Mouse (Mus musculus): ENCODE data around the gene Olfr1189. TPM values are rescaled to one million over a fixed set of nuclear protein-coding genes. Genes with fewer than 3 reads are reported as not detected.

Olfr1189 gene
- not detected for polyA plus RNA-seq (2015; fragmentation: Illumina TruSeq; extraction: RNeasy Lipid Tissue Mini Kit (QIAGEN cat#74804); ENCODE audit: insufficient read depth, low read depth, low replicate concordance)

GRCm38 (mm10) chr2:88586154-88586553 lies at the start of gene Olfr1189:
Olfr1189 (plus strand) TSS chr2:88586454.

GRCm38 (mm10) chr2:88556635-88557034 lies 29.6 kb upstream of the Olfr1189 start, which contains the start of gene Olfr1188:
Olfr1188 (plus strand) TSS chr2:88556935.

GRCm38 (mm10) chr2:88640242-88640641 lies 54.0 kb downstream of the Olfr1189 start, which contains the start of gene Olfr1191-ps1:
Olfr1191-ps1 (plus strand) TSS chr2:88640542.

Other genes with a start within 250 kb of the Olfr1189 start
- not detected for gene Olfr1176, start 249.7 kb upstream of the Olfr1189 start, polyA plus RNA-seq (2015; fragmentation: Illumina TruSeq; extraction: RNeasy Lipid Tissue Mini Kit (QIAGEN cat#74804); ENCODE audit: insufficient read depth, low read depth, low replicate concordance)
- gene Olfr1177-ps, start 240.0 kb upstream of the Olfr1189 start, polyA plus RNA-seq (2015; fragmentation: Illumina TruSeq; extraction: RNeasy Lipid Tissue Mini Kit (QIAGEN cat#74804); ENCODE audit: insufficient read depth, low read depth, low replicate concordance), result not detected
- gene Olfr1178, start 199.4 kb upstream of the Olfr1189 start, polyA plus RNA-seq (2015; fragmentation: Illumina TruSeq; extraction: RNeasy Lipid Tissue Mini Kit (QIAGEN cat#74804); ENCODE audit: insufficient read depth, low read depth, low replicate concordance), result not detected
- not detected for gene Olfr1179, start 180.0 kb upstream of the Olfr1189 start, polyA plus RNA-seq (2015; fragmentation: Illumina TruSeq; extraction: RNeasy Lipid Tissue Mini Kit (QIAGEN cat#74804); ENCODE audit: insufficient read depth, low read depth, low replicate concordance)
- gene Olfr1180, start 167.3 kb upstream of the Olfr1189 start, polyA plus RNA-seq (2015; fragmentation: Illumina TruSeq; extraction: RNeasy Lipid Tissue Mini Kit (QIAGEN cat#74804); ENCODE audit: insufficient read depth, low read depth, low replicate concordance), result not detected
- gene Olfr1181, start 160.3 kb upstream of the Olfr1189 start, polyA plus RNA-seq (2015; fragmentation: Illumina TruSeq; extraction: RNeasy Lipid Tissue Mini Kit (QIAGEN cat#74804); ENCODE audit: insufficient read depth, low read depth, low replicate concordance), result not detected
- not detected for gene Gm13757, start 137.3 kb upstream of the Olfr1189 start, polyA plus RNA-seq (2015; fragmentation: Illumina TruSeq; extraction: RNeasy Lipid Tissue Mini Kit (QIAGEN cat#74804); ENCODE audit: insufficient read depth, low read depth, low replicate concordance)
- not detected for gene Olfr1183, start 131.6 kb upstream of the Olfr1189 start, polyA plus RNA-seq (2015; fragmentation: Illumina TruSeq; extraction: RNeasy Lipid Tissue Mini Kit (QIAGEN cat#74804); ENCODE audit: insufficient read depth, low read depth, low replicate concordance)
- gene Olfr1184, start 102.9 kb upstream of the Olfr1189 start, polyA plus RNA-seq (2015; fragmentation: Illumina TruSeq; extraction: RNeasy Lipid Tissue Mini Kit (QIAGEN cat#74804); ENCODE audit: insufficient read depth, low read depth, low replicate concordance), result not detected
- not detected for gene Olfr1185-ps1, start 93.1 kb upstream of the Olfr1189 start, polyA plus RNA-seq (2015; fragmentation: Illumina TruSeq; extraction: RNeasy Lipid Tissue Mini Kit (QIAGEN cat#74804); ENCODE audit: insufficient read depth, low read depth, low replicate concordance)
- not detected for gene Olfr1186, start 67.9 kb upstream of the Olfr1189 start, polyA plus RNA-seq (2015; fragmentation: Illumina TruSeq; extraction: RNeasy Lipid Tissue Mini Kit (QIAGEN cat#74804); ENCODE audit: insufficient read depth, low read depth, low replicate concordance)
- gene Olfr1188, start 29.5 kb upstream of the Olfr1189 start, polyA plus RNA-seq (2015; fragmentation: Illumina TruSeq; extraction: RNeasy Lipid Tissue Mini Kit (QIAGEN cat#74804); ENCODE audit: insufficient read depth, low read depth, low replicate concordance), result not detected
- not detected for gene Olfr1191-ps1, start 54.1 kb downstream of the Olfr1189 start, polyA plus RNA-seq (2015; fragmentation: Illumina TruSeq; extraction: RNeasy Lipid Tissue Mini Kit (QIAGEN cat#74804); ENCODE audit: insufficient read depth, low read depth, low replicate concordance)
- not detected for gene Olfr1192-ps1, start 62.1 kb downstream of the Olfr1189 start, polyA plus RNA-seq (2015; fragmentation: Illumina TruSeq; extraction: RNeasy Lipid Tissue Mini Kit (QIAGEN cat#74804); ENCODE audit: insufficient read depth, low read depth, low replicate concordance)
- gene Olfr1193, start 89.2 kb downstream of the Olfr1189 start, polyA plus RNA-seq (2015; fragmentation: Illumina TruSeq; extraction: RNeasy Lipid Tissue Mini Kit (QIAGEN cat#74804); ENCODE audit: insufficient read depth, low read depth, low replicate concordance), result not detected
- not detected for gene Olfr1195, start 102.7 kb downstream of the Olfr1189 start, polyA plus RNA-seq (2015; fragmentation: Illumina TruSeq; extraction: RNeasy Lipid Tissue Mini Kit (QIAGEN cat#74804); ENCODE audit: insufficient read depth, low read depth, low replicate concordance)
- gene Olfr1196, start 118.1 kb downstream of the Olfr1189 start, polyA plus RNA-seq (2015; fragmentation: Illumina TruSeq; extraction: RNeasy Lipid Tissue Mini Kit (QIAGEN cat#74804); ENCODE audit: insufficient read depth, low read depth, low replicate concordance), result not detected
- not detected for gene Olfr1197, start 145.9 kb downstream of the Olfr1189 start, polyA plus RNA-seq (2015; fragmentation: Illumina TruSeq; extraction: RNeasy Lipid Tissue Mini Kit (QIAGEN cat#74804); ENCODE audit: insufficient read depth, low read depth, low replicate concordance)
- not detected for gene Olfr1198, start 164.9 kb downstream of the Olfr1189 start, polyA plus RNA-seq (2015; fragmentation: Illumina TruSeq; extraction: RNeasy Lipid Tissue Mini Kit (QIAGEN cat#74804); ENCODE audit: insufficient read depth, low read depth, low replicate concordance)
- gene Olfr1199, start 174.0 kb downstream of the Olfr1189 start, polyA plus RNA-seq (2015; fragmentation: Illumina TruSeq; extraction: RNeasy Lipid Tissue Mini Kit (QIAGEN cat#74804); ENCODE audit: insufficient read depth, low read depth, low replicate concordance), result not detected
- not detected for gene Olfr1200, start 184.0 kb downstream of the Olfr1189 start, polyA plus RNA-seq (2015; fragmentation: Illumina TruSeq; extraction: RNeasy Lipid Tissue Mini Kit (QIAGEN cat#74804); ENCODE audit: insufficient read depth, low read depth, low replicate concordance)
- gene Olfr1201, start 206.6 kb downstream of the Olfr1189 start, polyA plus RNA-seq (2015; fragmentation: Illumina TruSeq; extraction: RNeasy Lipid Tissue Mini Kit (QIAGEN cat#74804); ENCODE audit: insufficient read depth, low read depth, low replicate concordance), result not detected
- gene Olfr1202, start 228.0 kb downstream of the Olfr1189 start, polyA plus RNA-seq (2015; fragmentation: Illumina TruSeq; extraction: RNeasy Lipid Tissue Mini Kit (QIAGEN cat#74804); ENCODE audit: insufficient read depth, low read depth, low replicate concordance), result not detected
- not detected for gene Olfr1205, start 243.3 kb downstream of the Olfr1189 start, polyA plus RNA-seq (2015; fragmentation: Illumina TruSeq; extraction: RNeasy Lipid Tissue Mini Kit (QIAGEN cat#74804); ENCODE audit: insufficient read depth, low read depth, low replicate concordance)